Mouse (Mus musculus): Measurements from ENCODE around the gene Hoxc11.

DNA sequence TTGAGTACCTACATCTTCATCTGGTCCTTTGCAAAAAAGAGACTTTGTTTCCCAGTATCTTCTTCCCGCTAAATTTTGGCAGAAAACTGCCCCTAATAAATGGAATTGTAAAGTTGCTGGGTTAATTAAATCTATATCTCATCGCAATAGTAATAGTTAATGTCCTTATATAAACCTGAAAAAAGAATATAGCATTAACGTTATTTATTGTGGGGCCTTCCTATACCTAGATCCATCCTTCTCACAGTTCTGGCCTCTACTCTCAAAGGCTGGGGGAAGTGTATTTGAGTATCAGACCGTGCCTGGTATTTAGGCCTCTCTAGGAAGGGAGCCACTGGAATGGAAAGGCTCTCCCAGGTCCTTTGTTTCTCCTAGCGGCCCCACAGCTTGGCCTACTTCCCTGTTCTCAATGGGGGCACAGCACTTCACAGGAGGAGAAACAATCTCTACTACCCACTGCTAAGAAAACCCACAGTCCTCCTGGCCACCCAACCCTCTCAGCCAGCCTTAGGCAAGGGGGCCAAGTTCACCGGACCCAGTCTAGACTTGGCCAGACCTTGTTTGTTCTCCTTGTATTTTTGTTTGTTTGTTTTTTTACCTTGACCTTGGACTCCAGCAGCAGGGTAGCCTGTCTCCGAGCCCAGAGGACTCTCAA is 35.5 kb upstream of the Hoxc11 start:
- no peak for TF ChIP-seq POLR2A (IDR thresholded peaks at IDR 0.05; ENCODE audit: low read depth, low read length)
- no peak for TF ChIP-seq CTCF (IDR thresholded peaks at IDR 0.05; ENCODE audit: borderline replicate concordance, insufficient read depth, low read length)

Measured in embryonic fibroblast, embryonic 13.5 days (primary cell).